In genomic region chr1:39176690-39177089, GRCm38 (mm10) we compare ENCODE assay signal across 22 mouse cellular contexts. TPM values are rescaled to one million over a fixed set of nuclear protein-coding genes. Genes with fewer than 3 reads are reported as not detected.
DNase-seq lines count a peak whose midpoint lies in the region; ATAC-seq and TF ChIP-seq lines count a peak whose summit lies in the region.
"Had no signal": no experiment of that assay in that cellular context is flagged by ENCODE, and none has a peak within 500 bp of the region (broad histone marks: within the 10 kb centered on the region; RNA-seq: fewer than 3 reads in every experiment).

No protein-coding gene starts in this region.

- DNase-seq in forebrain, embryonic 11.5 days (ENCODE audit: low spot score) = no peak
- peak; percentile 37 for DNase-seq in kidney, adult 18-20 months
- peak; percentile 26 for DNase-seq in midbrain, embryonic 11.5 days (ENCODE audit: low spot score, missing footprints)
- no peak for DNase-seq in midbrain, embryonic 14.5 days
- DNase-seq in kidney, postnatal 36 days = peak; percentile 63 to 68
- no peak for DNase-seq in cerebellum, adult 2 months
- DNase-seq: adrenal gland, adult 8-10 months; B cell, adult 2 months; cerebellum, adult 11 months; cerebellum, adult 9-10 months; gastrocnemius, postnatal 10 days; heart, adult 18-20 months; heart, postnatal 14 days had no signal

- H3K4me2 ChIP-seq in forebrain, embryonic 15.5 days (replicated peaks) = no peak overlapping the region
- H3K4me2 ChIP-seq in forebrain, embryonic 11.5 days (ENCODE audit: low read depth, low read length, severe bottlenecking) = no peak overlapping the region
- H3K4me2 ChIP-seq in kidney, embryonic 15.5 days = no peak overlapping the region
- H3K4me2 ChIP-seq in midbrain, embryonic 11.5 days = no peak overlapping the region
- H3K4me2 ChIP-seq in midbrain, embryonic 14.5 days (ENCODE audit: low read length) = no peak overlapping the region
- H3K4me2 ChIP-seq: heart, embryonic 11.5 days; heart, embryonic 15.5 days; hindbrain, embryonic 14.5 days had no signal

- no peaks in the 10 kb centered on the region for H3K36me3 ChIP-seq in forebrain, embryonic 15.5 days
- no peaks in the 10 kb centered on the region for H3K36me3 ChIP-seq in forebrain, embryonic 11.5 days (ENCODE audit: control insufficient read depth, insufficient read depth, low read length)
- H3K36me3 ChIP-seq in kidney, embryonic 15.5 days = no peaks in the 10 kb centered on the region
- no peaks in the 10 kb centered on the region for H3K36me3 ChIP-seq in midbrain, embryonic 11.5 days (ENCODE audit: control insufficient read depth, insufficient read depth, low read length)
- H3K36me3 ChIP-seq in midbrain, embryonic 14.5 days (ENCODE audit: control insufficient read depth, insufficient read depth, low read length) = no peaks in the 10 kb centered on the region
- H3K36me3 ChIP-seq: embryonic facial prominence, embryonic 10.5 days; G1E; heart, embryonic 15.5 days; hindbrain, embryonic 10.5 days had no signal

- no peak for TF ChIP-seq CTCF in cerebellum, adult 2 months (IDR thresholded peaks at IDR 0.05; ENCODE audit: borderline replicate concordance, insufficient read depth, low read depth, low read length)

- H3K27ac ChIP-seq in forebrain, embryonic 15.5 days (replicated peaks) = peak overlapping the region; percentile 12; the same call in 1 of the 2 replicates
- H3K27ac ChIP-seq in forebrain, embryonic 11.5 days (ENCODE audit: low read depth, low read length) = no peak overlapping the region
- H3K27ac ChIP-seq in kidney, embryonic 15.5 days = no peak overlapping the region
- H3K27ac ChIP-seq in midbrain, embryonic 11.5 days (ENCODE audit: low read depth, low read length) = no peak overlapping the region
- H3K27ac ChIP-seq in midbrain, embryonic 14.5 days (replicated peaks; ENCODE audit: low read depth, low read length) = no peak overlapping the region
- no peak overlapping the region for H3K27ac ChIP-seq in cerebellum, adult 2 months (ENCODE audit: insufficient read depth, low read length)
- H3K27ac ChIP-seq: embryonic facial prominence, embryonic 10.5 days; heart, embryonic 15.5 days; hindbrain, embryonic 10.5 days; hindbrain, embryonic 14.5 days had no signal

- no peak overlapping the region for H3K9ac ChIP-seq in forebrain, embryonic 15.5 days (replicated peaks)
- no peak overlapping the region for H3K9ac ChIP-seq in forebrain, embryonic 11.5 days (ENCODE audit: low read length)
- H3K9ac ChIP-seq in kidney, embryonic 15.5 days = no peak overlapping the region
- no peak overlapping the region for H3K9ac ChIP-seq in midbrain, embryonic 11.5 days (ENCODE audit: low read length)
- no peak overlapping the region for H3K9ac ChIP-seq in midbrain, embryonic 14.5 days (replicated peaks; ENCODE audit: low read length)
- H3K9ac ChIP-seq: heart, embryonic 15.5 days; hindbrain, embryonic 14.5 days had no signal

- H3K4me1 ChIP-seq in forebrain, embryonic 15.5 days = no peaks in the 10 kb centered on the region
- H3K4me1 ChIP-seq in forebrain, embryonic 11.5 days (replicated peaks; ENCODE audit: control insufficient read depth, insufficient read depth, low read length) = no peaks in the 10 kb centered on the region
- H3K4me1 ChIP-seq in kidney, embryonic 15.5 days = no peaks in the 10 kb centered on the region
- H3K4me1 ChIP-seq in midbrain, embryonic 11.5 days (ENCODE audit: control insufficient read depth, insufficient read depth, low read length) = no peaks in the 10 kb centered on the region
- H3K4me1 ChIP-seq in midbrain, embryonic 14.5 days (ENCODE audit: control insufficient read depth, insufficient read depth, low read length) = no peaks in the 10 kb centered on the region
- H3K4me1 ChIP-seq in cerebellum, adult 2 months (ENCODE audit: control insufficient read depth, insufficient read depth, low read length) = no peaks in the 10 kb centered on the region
- H3K4me1 ChIP-seq: embryonic facial prominence, embryonic 10.5 days; hindbrain, embryonic 10.5 days had no signal

- H3K9me3 ChIP-seq in forebrain, embryonic 15.5 days = no peaks in the 10 kb centered on the region
- H3K9me3 ChIP-seq in forebrain, embryonic 11.5 days (ENCODE audit: control insufficient read depth, low read length) = no peaks in the 10 kb centered on the region
- H3K9me3 ChIP-seq in kidney, embryonic 15.5 days (replicated peaks) = 0 out of 2 replicates have a peak, but pooled peaks cover 5% of the 10 kb centered on the region
- no peaks in the 10 kb centered on the region for H3K9me3 ChIP-seq in midbrain, embryonic 11.5 days (ENCODE audit: control insufficient read depth, low read length)
- H3K9me3 ChIP-seq in midbrain, embryonic 14.5 days (ENCODE audit: control insufficient read depth, low read length) = no peaks in the 10 kb centered on the region
- H3K9me3 ChIP-seq: G1E; heart, embryonic 15.5 days; hindbrain, embryonic 10.5 days had no signal

- no peak overlapping the region for H3K4me3 ChIP-seq in forebrain, embryonic 15.5 days
- no peak overlapping the region for H3K4me3 ChIP-seq in forebrain, embryonic 11.5 days (ENCODE audit: low read depth, low read length)
- H3K4me3 ChIP-seq in kidney, embryonic 15.5 days (replicated peaks) = no peak overlapping the region
- H3K4me3 ChIP-seq in midbrain, embryonic 11.5 days (ENCODE audit: low read depth, low read length) = no peak overlapping the region
- no peak overlapping the region for H3K4me3 ChIP-seq in midbrain, embryonic 14.5 days (replicated peaks; ENCODE audit: low read depth, low read length)
- H3K4me3 ChIP-seq in cerebellum, adult 2 months (replicated peaks; ENCODE audit: insufficient read depth, low read depth, low read length) = no peak overlapping the region
- H3K4me3 ChIP-seq: embryonic facial prominence, embryonic 10.5 days; heart, embryonic 15.5 days; hindbrain, embryonic 10.5 days had no signal

- 89% methylated on average over 5 of the region's 5 CpGs for WGBS in forebrain, embryonic 15.5 days
- 96% methylated on average over 5 of the region's 5 CpGs for WGBS in forebrain, embryonic 11.5 days
- WGBS in kidney, embryonic 15.5 days = 80% methylated on average over 5 of the region's 5 CpGs
- WGBS in midbrain, embryonic 11.5 days = 91% methylated on average over 5 of the region's 5 CpGs
- WGBS in midbrain, embryonic 14.5 days = 87% methylated on average over 5 of the region's 5 CpGs
- 85% methylated on average over 5 of the region's 5 CpGs for WGBS in cerebellum, adult 2 months

- no peak for ATAC-seq in forebrain, embryonic 15.5 days (replicated peaks)
- no peak for ATAC-seq in forebrain, embryonic 11.5 days (replicated peaks; ENCODE audit: low FRiP score)
- no peak for ATAC-seq in kidney, embryonic 15.5 days (replicated peaks; ENCODE audit: low FRiP score)
- ATAC-seq in midbrain, embryonic 11.5 days (ENCODE audit: low FRiP score) = no peak
- ATAC-seq in midbrain, embryonic 14.5 days (ENCODE audit: low FRiP score, low TSS enrichment) = no peak
- ATAC-seq: CD4-positive, CD25-positive, alpha-beta regulatory T cell, adult 4 months had no signal

- no peak for TF ChIP-seq POLR2A in cerebellum, adult 2 months (IDR thresholded peaks at IDR 0.05; ENCODE audit: borderline replicate concordance, insufficient read depth, low read length)

- H3K27me3 ChIP-seq in forebrain, embryonic 15.5 days = no peaks in the 10 kb centered on the region
- no peaks in the 10 kb centered on the region for H3K27me3 ChIP-seq in forebrain, embryonic 11.5 days (ENCODE audit: control insufficient read depth, insufficient read depth, low read length)
- no peaks in the 10 kb centered on the region for H3K27me3 ChIP-seq in kidney, embryonic 15.5 days
- no peaks in the 10 kb centered on the region for H3K27me3 ChIP-seq in midbrain, embryonic 11.5 days (ENCODE audit: control insufficient read depth, insufficient read depth, low read length)
- H3K27me3 ChIP-seq in midbrain, embryonic 14.5 days (ENCODE audit: control insufficient read depth, insufficient read depth, low read length) = no peaks in the 10 kb centered on the region
- no peaks in the 10 kb centered on the region for H3K27me3 ChIP-seq in cerebellum, adult 2 months (ENCODE audit: control insufficient read depth, insufficient read depth, low read length)
- H3K27me3 ChIP-seq: heart, embryonic 15.5 days had no signal

RNA-seq across cellular contexts. Expression of gene Npas2, which starts 16.8 kb away (rescaled TPM):
- polyA plus RNA-seq in forebrain, embryonic 15.5 days (2015; fragmentation: Nextera tagmentation; extraction: Ambion mirVana) = 0.86 and 0.99 TPM in 2 replicates
- polyA plus RNA-seq in forebrain, embryonic 11.5 days (2014; fragmentation: Nextera tagmentation; extraction: Ambion mirVana) = 0.07 TPM in 1 of 2 replicates, not detected in the other
- 0.92 and 1.2 TPM in 2 replicates for polyA plus RNA-seq in kidney, embryonic 15.5 days (2015; fragmentation: Nextera tagmentation; extraction: Ambion mirVana)
- 0.05 and 0.10 TPM in 2 replicates for polyA plus RNA-seq in midbrain, embryonic 11.5 days (2014; fragmentation: Nextera tagmentation; extraction: Ambion mirVana)
- 0.33 and 0.42 TPM in 2 replicates for polyA plus RNA-seq in midbrain, embryonic 14.5 days (2014; fragmentation: Nextera tagmentation; extraction: Ambion mirVana)
- polyA plus RNA-seq in cerebellum, adult 2 months (2012; rRNA removed) = 1.8 and 2.0 TPM in 2 replicates
- polyA plus RNA-seq: G1E had no signal

Comparison
In these comparisons a context has a peak if more than half of its experiments do, and no peak if none do; other contexts are left out.
1. DNase-seq: peak in kidney, adult 18-20 months (single experiment), midbrain, embryonic 11.5 days (single experiment) and kidney, postnatal 36 days (2 of 2); none in forebrain, embryonic 11.5 days (single experiment), midbrain, embryonic 14.5 days (single experiment) and cerebellum, adult 2 months (0 of 2).